16 mouse cellular contexts compared by ENCODE assay signal in genomic region chr15:87188816-87189455, GRCm38 (mm10).
DNase-seq lines count a peak whose midpoint lies in the region; ATAC-seq and TF ChIP-seq lines count a peak whose summit lies in the region.
"Had no signal": no experiment of that assay in that cellular context is flagged by ENCODE, and none has a peak within 500 bp of the region (broad histone marks: within the 10 kb centered on the region; RNA-seq: fewer than 3 reads in every experiment).

No protein-coding gene starts in this region.

- no peak for DNase-seq in forebrain, postnatal 0 days
- DNase-seq in liver, adult 2 months (ENCODE audit: extremely low read depth, low read depth, low spot score), result peak; percentile 16
- DNase-seq in liver, embryonic 11.5 days (ENCODE audit: low spot score), result no peak
- DNase-seq in ZHBTc4 (ENCODE audit: low read depth, low spot score), result peak; percentile 53
- no peak for DNase-seq in left cerebral cortex, postnatal 14 days (ENCODE audit: low spot score in 2 of 2)
- DNase-seq: cerebellum, adult 9-11 months; gastrocnemius, adult 2 months; kidney, postnatal 14 days; layer of hippocampus, postnatal 36 days; lung, postnatal 10 days; thymus, postnatal 4 days had no signal

- TF ChIP-seq EP300 in ES-Bruce4 (IDR thresholded peaks at IDR 0.05; ENCODE audit: insufficient read depth, low read depth, low read length), result no peak

- peak; percentile 42; the same call in 1 of the 2 replicates for TF ChIP-seq CTCF in forebrain, postnatal 0 days (IDR thresholded peaks at IDR 0.05; ENCODE audit: low read depth)
- TF ChIP-seq CTCF in liver, adult 2 months (IDR thresholded peaks at IDR 0.05; ENCODE audit: low read depth, low read length), result peak; percentile 62
- TF ChIP-seq CTCF in ES-Bruce4 (IDR thresholded peaks at IDR 0.05; ENCODE audit: low read depth, low read length), result peak; percentile 85

- H3K27ac ChIP-seq in forebrain, postnatal 0 days (ENCODE audit: low read depth, low read length), result no peak overlapping the region
- no peak overlapping the region for H3K27ac ChIP-seq in forebrain, embryonic 16.5 days (ENCODE audit: low read length)
- no peak overlapping the region for H3K27ac ChIP-seq in liver, adult 2 months (replicated peaks; ENCODE audit: insufficient read depth, low read depth, low read length)
- no peak overlapping the region for H3K27ac ChIP-seq in liver, embryonic 11.5 days (ENCODE audit: low read depth, low read length)
- H3K27ac ChIP-seq in ES-Bruce4 (ENCODE audit: insufficient read depth, low read length), result no peak overlapping the region
- H3K27ac ChIP-seq: embryonic facial prominence, embryonic 13.5 days; gastrocnemius, adult 2 months; limb, embryonic 12.5 days; midbrain, embryonic 13.5 days had no signal

- no peaks in the 10 kb centered on the region for H3K79me2 ChIP-seq in liver, adult 2 months (ENCODE audit: control insufficient read depth, insufficient read depth, low read length)

- no peaks in the 10 kb centered on the region for H3K27me3 ChIP-seq in forebrain, postnatal 0 days (ENCODE audit: insufficient read depth, low read length)
- no peaks in the 10 kb centered on the region for H3K27me3 ChIP-seq in forebrain, embryonic 16.5 days (replicated peaks; ENCODE audit: control insufficient read depth, insufficient read depth, low read length)
- H3K27me3 ChIP-seq in liver, adult 2 months (ENCODE audit: control insufficient read depth, insufficient read depth, low read length), result no peaks in the 10 kb centered on the region
- no peaks in the 10 kb centered on the region for H3K27me3 ChIP-seq in liver, embryonic 11.5 days (replicated peaks; ENCODE audit: control insufficient read depth, insufficient read depth, low read length)
- H3K27me3 ChIP-seq in ES-Bruce4 (ENCODE audit: control insufficient read depth, insufficient read depth, low read length, poor library complexity, severe bottlenecking), result no peaks in the 10 kb centered on the region
- H3K27me3 ChIP-seq: embryonic facial prominence, embryonic 13.5 days; limb, embryonic 12.5 days; midbrain, embryonic 13.5 days had no signal

- H3K4me1 ChIP-seq in forebrain, postnatal 0 days (ENCODE audit: insufficient read depth), result no peaks in the 10 kb centered on the region
- no peaks in the 10 kb centered on the region for H3K4me1 ChIP-seq in forebrain, embryonic 16.5 days (replicated peaks; ENCODE audit: control insufficient read depth, insufficient read depth, low read length)
- H3K4me1 ChIP-seq in liver, adult 2 months (ENCODE audit: control insufficient read depth, insufficient read depth, low read length), result no peaks in the 10 kb centered on the region
- no peaks in the 10 kb centered on the region for H3K4me1 ChIP-seq in liver, embryonic 11.5 days (replicated peaks; ENCODE audit: control insufficient read depth, insufficient read depth, low read length)
- no peaks in the 10 kb centered on the region for H3K4me1 ChIP-seq in ES-Bruce4 (ENCODE audit: control insufficient read depth, insufficient read depth, low read length)
- H3K4me1 ChIP-seq: embryonic facial prominence, embryonic 13.5 days; limb, embryonic 12.5 days; midbrain, embryonic 13.5 days had no signal

- no peak overlapping the region for H3K9ac ChIP-seq in forebrain, postnatal 0 days
- H3K9ac ChIP-seq in forebrain, embryonic 16.5 days (replicated peaks; ENCODE audit: low read depth, low read length), result no peak overlapping the region
- no peak overlapping the region for H3K9ac ChIP-seq in liver, adult 2 months (ENCODE audit: low read depth, low read length)
- H3K9ac ChIP-seq in liver, embryonic 11.5 days (ENCODE audit: low read depth, low read length), result no peak overlapping the region
- no peak overlapping the region for H3K9ac ChIP-seq in ES-Bruce4 (ENCODE audit: low read depth, poor library complexity, severe bottlenecking)
- H3K9ac ChIP-seq: embryonic facial prominence, embryonic 13.5 days; limb, embryonic 12.5 days; midbrain, embryonic 13.5 days had no signal

- no peak overlapping the region for H3K4me2 ChIP-seq in forebrain, postnatal 0 days (ENCODE audit: low read depth)
- no peak overlapping the region for H3K4me2 ChIP-seq in forebrain, embryonic 16.5 days (ENCODE audit: low read length)
- no peak overlapping the region for H3K4me2 ChIP-seq in liver, embryonic 11.5 days
- H3K4me2 ChIP-seq: embryonic facial prominence, embryonic 13.5 days; limb, embryonic 12.5 days; midbrain, embryonic 13.5 days had no signal

- TF ChIP-seq POLR2A in liver, adult 2 months (IDR thresholded peaks at IDR 0.05; ENCODE audit: extremely low read depth, insufficient read depth, low read length), result no peak
- TF ChIP-seq POLR2A in ES-Bruce4 (IDR thresholded peaks at IDR 0.05; ENCODE audit: insufficient read depth, low read length), result no peak

- intact Hi-C loops in left cerebral cortex, postnatal 14 days (cut with DNase I), result no loop called here

- no peaks in the 10 kb centered on the region for H3K9me3 ChIP-seq in forebrain, postnatal 0 days (ENCODE audit: low read length)
- no peaks in the 10 kb centered on the region for H3K9me3 ChIP-seq in forebrain, embryonic 16.5 days (ENCODE audit: control insufficient read depth, low read length)
- H3K9me3 ChIP-seq in liver, embryonic 11.5 days (ENCODE audit: control insufficient read depth, low read length), result no peaks in the 10 kb centered on the region
- no peaks in the 10 kb centered on the region for H3K9me3 ChIP-seq in ES-Bruce4 (replicated peaks; ENCODE audit: control insufficient read depth, insufficient read depth, low read length, poor library complexity, severe bottlenecking)
- H3K9me3 ChIP-seq: embryonic facial prominence, embryonic 13.5 days; limb, embryonic 12.5 days; midbrain, embryonic 13.5 days had no signal

- 44% methylated on average over 9 of the region's 9 CpGs for WGBS in forebrain, postnatal 0 days
- WGBS in forebrain, embryonic 16.5 days, result 40% methylated on average over 9 of the region's 9 CpGs
- WGBS in liver, adult 2 months, result 65% methylated on average over 9 of the region's 9 CpGs
- 69% methylated on average over 9 of the region's 9 CpGs for WGBS in liver, embryonic 11.5 days

- no peaks in the 10 kb centered on the region for H3K36me3 ChIP-seq in forebrain, postnatal 0 days (ENCODE audit: insufficient read depth)
- H3K36me3 ChIP-seq in forebrain, embryonic 16.5 days (ENCODE audit: control insufficient read depth, insufficient read depth), result no peaks in the 10 kb centered on the region
- no peaks in the 10 kb centered on the region for H3K36me3 ChIP-seq in liver, adult 2 months (ENCODE audit: control insufficient read depth, insufficient read depth, low read length)
- H3K36me3 ChIP-seq in liver, embryonic 11.5 days (ENCODE audit: control insufficient read depth, insufficient read depth, low read length), result no peaks in the 10 kb centered on the region
- no peaks in the 10 kb centered on the region for H3K36me3 ChIP-seq in ES-Bruce4 (ENCODE audit: control insufficient read depth, insufficient read depth, low read length, poor library complexity, severe bottlenecking)
- H3K36me3 ChIP-seq: embryonic facial prominence, embryonic 13.5 days; limb, embryonic 12.5 days; midbrain, embryonic 13.5 days had no signal

- no peak overlapping the region for H3K4me3 ChIP-seq in forebrain, postnatal 0 days (ENCODE audit: low read depth, low read length)
- no peak overlapping the region for H3K4me3 ChIP-seq in forebrain, embryonic 16.5 days (replicated peaks; ENCODE audit: low read length)
- H3K4me3 ChIP-seq in liver, adult 2 months (ENCODE audit: insufficient read depth, low read depth, low read length), result no peak overlapping the region
- H3K4me3 ChIP-seq in liver, embryonic 11.5 days (ENCODE audit: low read depth, low read length), result no peak overlapping the region
- no peak overlapping the region for H3K4me3 ChIP-seq in ES-Bruce4 (ENCODE audit: low read depth, low read length)
- H3K4me3 ChIP-seq: embryonic facial prominence, embryonic 13.5 days; gastrocnemius, adult 2 months; limb, embryonic 12.5 days; midbrain, embryonic 13.5 days had no signal

- ATAC-seq in forebrain, postnatal 0 days, result no peak
- no peak for ATAC-seq in forebrain, embryonic 16.5 days
- ATAC-seq in liver, embryonic 11.5 days (replicated peaks; ENCODE audit: low FRiP score), result no peak
- ATAC-seq: midbrain, embryonic 13.5 days had no signal

Comparison
In these comparisons a context has a peak if more than half of its experiments do, and no peak if none do; other contexts are left out.
1. DNase-seq: peak in liver, adult 2 months (single experiment) and ZHBTc4 (single experiment); none in forebrain, postnatal 0 days (single experiment), liver, embryonic 11.5 days (single experiment) and left cerebral cortex, postnatal 14 days (0 of 2).
2. Peak in every context shown above with its lines, with median percentiles within 50 percentile points of each other: CTCF ChIP-seq.